Mouse (Mus musculus): ENCODE data around the gene Dpf3. TPM values are rescaled to one million over a fixed set of nuclear protein-coding genes. Genes with fewer than 3 reads are reported as not detected.
A peak's percentile ranks its signal among the peaks of the same experiment; 100 is the strongest.

Gene Dpf3
- total RNA-seq, 2 experiments from 2014 or later, result 21.2 to 28.7 TPM

DNA sequence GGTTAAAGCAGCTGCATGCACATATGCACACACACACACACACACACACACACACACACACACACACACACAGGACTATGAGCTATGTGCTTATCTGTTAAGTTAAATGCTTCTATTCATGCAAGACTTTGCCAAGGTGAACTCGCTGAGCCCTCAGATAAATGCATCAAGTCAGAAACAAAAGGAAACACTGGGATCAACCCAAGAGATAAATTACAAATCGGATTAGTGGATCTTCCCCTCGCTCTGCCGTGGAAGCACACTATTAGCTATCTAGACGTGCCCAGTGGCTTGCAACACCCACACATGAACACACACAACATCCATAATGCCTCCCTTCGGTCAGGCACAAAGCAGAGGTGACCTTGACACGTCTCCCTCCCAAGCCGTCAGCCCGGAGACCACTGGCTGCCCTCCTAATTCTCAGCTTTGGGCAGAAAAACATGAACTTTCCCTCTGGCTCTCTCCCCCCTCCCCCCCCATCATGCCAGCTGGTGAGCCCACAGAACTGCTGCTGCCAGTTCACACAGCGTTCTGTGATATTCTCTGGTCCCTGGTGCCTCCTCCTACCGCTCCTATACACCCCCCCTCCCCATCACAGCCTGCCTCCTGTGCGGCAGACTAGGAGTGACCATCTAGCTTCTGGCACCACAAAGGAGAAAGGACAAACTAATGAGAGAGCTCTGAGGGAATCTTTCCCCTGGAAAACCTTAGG is 317.9 kb downstream of the Dpf3 start:
- peak in 1 of 2 experiments; percentile 54 for DNase-seq (ENCODE audit: extremely low spot score in 1 of 2, low spot score in 1 of 2)

GRCm38 (mm10) chr12:83168310-83168709 is 319.2 kb downstream of the Dpf3 start:
- no peak for DNase-seq (ENCODE audit: extremely low spot score in 1 of 2, low spot score in 1 of 2)

- no peak for DNase-seq (ENCODE audit: extremely low spot score in 1 of 2, low spot score in 1 of 2)
Measured at GRCm38 (mm10) chr12:83165058-83165457, 322.5 kb downstream of the Dpf3 start.

Other genes starting within 250 kb of the Dpf3 start
- 10 to 100 TPM; 27.5 to 29.9 TPM for gene Dcaf4, start 32.8 kb upstream of the Dpf3 start, total RNA-seq (2021)
- 10 to 100 TPM; 45.3 to 45.7 TPM for gene Zfyve1, start 109.5 kb upstream of the Dpf3 start, total RNA-seq (2021)
- 100 to 1,000 TPM in 1 of 2 experiments, 10 to 100 TPM in 1; 88.8 to 125 TPM for gene Rbm25, start 143.5 kb upstream of the Dpf3 start, total RNA-seq (2021)
- gene Psen1, start 200.4 kb upstream of the Dpf3 start, total RNA-seq (2021), result 10 to 100 TPM; 67.7 to 67.8 TPM

Data from layer of hippocampus, postnatal 25 days (tissue).